In genomic region chr2:35282214-35282613, GRCm38 (mm10) we compare ENCODE assay signal across 8 mouse cellular contexts. TPM values are rescaled to one million over a fixed set of nuclear protein-coding genes. Genes with fewer than 3 reads are reported as not detected.
DNase-seq lines count a peak whose midpoint lies in the region; ATAC-seq lines count a peak whose summit lies in the region.

No protein-coding gene starts in this region.

- 3% methylated on average over 31 of the region's 32 CpGs for WGBS in embryonic facial prominence, embryonic 15.5 days
- WGBS in heart, embryonic 15.5 days: 6% methylated on average over 32 of the region's 32 CpGs
- 1% methylated on average over 32 of the region's 32 CpGs for WGBS in limb, embryonic 10.5 days

- H3K27ac ChIP-seq in embryonic facial prominence, embryonic 15.5 days (replicated peaks): no peak overlapping the region
- H3K27ac ChIP-seq in heart, embryonic 15.5 days: no peak overlapping the region
- H3K27ac ChIP-seq in limb, embryonic 10.5 days: peak overlapping the region; percentile 56; the same call in 1 of the 2 replicates

- H3K4me2 ChIP-seq in embryonic facial prominence, embryonic 15.5 days (replicated peaks): peak overlapping the region; percentile 74
- peak overlapping the region; percentile 71 for H3K4me2 ChIP-seq in heart, embryonic 15.5 days

- peaks cover 46% of the 10 kb centered on the region for H3K4me1 ChIP-seq in embryonic facial prominence, embryonic 15.5 days
- peaks cover 36% of the 10 kb centered on the region for H3K4me1 ChIP-seq in heart, embryonic 15.5 days (replicated peaks)
- H3K4me1 ChIP-seq in limb, embryonic 10.5 days: peaks cover 14% of the 10 kb centered on the region

- peak overlapping the region; percentile 42 for H3K4me3 ChIP-seq in embryonic facial prominence, embryonic 15.5 days (replicated peaks)
- peak overlapping the region; percentile 44 for H3K4me3 ChIP-seq in heart, embryonic 15.5 days
- H3K4me3 ChIP-seq in limb, embryonic 10.5 days: peak overlapping the region; percentile 55

- ATAC-seq in embryonic facial prominence, embryonic 15.5 days (ENCODE audit: insufficient number of reproducible peaks, low FRiP score, low TSS enrichment, low read depth): peak; percentile 44
- ATAC-seq in heart, embryonic 15.5 days (replicated peaks; ENCODE audit: insufficient number of reproducible peaks, insufficient read depth, low FRiP score, low read depth): no peak
- ATAC-seq in megakaryocyte progenitor cell, adult 5-6 weeks (replicated peaks; ENCODE audit: poor library complexity): peak; percentile 83

- H3K9me3 ChIP-seq in embryonic facial prominence, embryonic 15.5 days (replicated peaks): no peaks in the 10 kb centered on the region
- H3K9me3 ChIP-seq in heart, embryonic 15.5 days (replicated peaks): no peaks in the 10 kb centered on the region
- H3K9me3 ChIP-seq in limb, embryonic 10.5 days (replicated peaks): no peaks in the 10 kb centered on the region

- no peaks in the 10 kb centered on the region for H3K27me3 ChIP-seq in embryonic facial prominence, embryonic 15.5 days
- H3K27me3 ChIP-seq in heart, embryonic 15.5 days: peaks cover 10% of the 10 kb centered on the region
- H3K27me3 ChIP-seq in limb, embryonic 10.5 days (ENCODE audit: low read depth, poor library complexity, severe bottlenecking): peaks cover 71% of the 10 kb centered on the region

- peaks cover 20% of the 10 kb centered on the region for H3K36me3 ChIP-seq in embryonic facial prominence, embryonic 15.5 days
- peaks cover 20% of the 10 kb centered on the region for H3K36me3 ChIP-seq in heart, embryonic 15.5 days
- H3K36me3 ChIP-seq in limb, embryonic 10.5 days: no peaks in the 10 kb centered on the region

- H3K9ac ChIP-seq in embryonic facial prominence, embryonic 15.5 days: peak overlapping the region; percentile 21
- H3K9ac ChIP-seq in heart, embryonic 15.5 days: peak overlapping the region; percentile 34

- peak; percentile 40 for DNase-seq in adrenal gland, adult 2 months
- DNase-seq in adrenal gland, postnatal 4 days (ENCODE audit: low spot score in 2 of 2): no peak
- DNase-seq in limb, embryonic 10.5 days (ENCODE audit: low spot score): peak; percentile 57
- peak; percentile 67 for DNase-seq in thymus, postnatal 4 days
- no peak for DNase-seq in frontal cortex, postnatal 14 days (ENCODE audit: low spot score in 2 of 2)

RNA-seq across cellular contexts. Expression of gene Gsn, which starts 26.0 kb away (rescaled TPM):
- total RNA-seq in adrenal gland, adult 2 months (2021): 1,000 to 10,000 TPM in 1 of 2 experiments, 100 to 1,000 TPM in 1; 335 to 1,033 TPM
- 607 and 810 TPM in 2 replicates for polyA plus RNA-seq in adrenal gland, adult 2 months (2012; rRNA removed)
- total RNA-seq in adrenal gland, postnatal 4 days (2021): 100 to 1,000 TPM; 136 to 137 TPM
- 327 and 340 TPM in 2 replicates for polyA plus RNA-seq in embryonic facial prominence, embryonic 15.5 days (2015; fragmentation: Nextera tagmentation; extraction: Ambion mirVana)
- 321 and 325 TPM in 2 replicates for polyA plus RNA-seq in heart, embryonic 15.5 days (2015; fragmentation: Nextera tagmentation; extraction: Ambion mirVana)
- polyA plus RNA-seq in limb, embryonic 10.5 days (2016; fragmentation: Nextera tagmentation; extraction: Ambion mirVana): 9.5 and 19.7 TPM in 2 replicates
- total RNA-seq in megakaryocyte progenitor cell, adult 5-6 weeks (2015): 6.9 and 10.0 TPM in 2 replicates
- 12.5 TPM in 2 replicates for total RNA-seq in megakaryocyte progenitor cell, adult 5-6 weeks (2017)

RNA-seq across cellular contexts. Expression of gene Stom, which starts 54.6 kb away (rescaled TPM):
- 10 to 100 TPM; 50.4 to 54.6 TPM for total RNA-seq in adrenal gland, adult 2 months (2021)
- 14.1 and 15.0 TPM in 2 replicates for polyA plus RNA-seq in adrenal gland, adult 2 months (2012; rRNA removed)
- 10 to 100 TPM; 42.7 to 43.5 TPM for total RNA-seq in adrenal gland, postnatal 4 days (2021)
- polyA plus RNA-seq in embryonic facial prominence, embryonic 15.5 days (2015; fragmentation: Nextera tagmentation; extraction: Ambion mirVana): 32.1 and 37.3 TPM in 2 replicates
- polyA plus RNA-seq in heart, embryonic 15.5 days (2015; fragmentation: Nextera tagmentation; extraction: Ambion mirVana): 52.2 and 65.6 TPM in 2 replicates
- 10.2 and 10.3 TPM in 2 replicates for polyA plus RNA-seq in limb, embryonic 10.5 days (2016; fragmentation: Nextera tagmentation; extraction: Ambion mirVana)
- 71.2 and 72.0 TPM in 2 replicates for total RNA-seq in megakaryocyte progenitor cell, adult 5-6 weeks (2015)
- 131 and 167 TPM in 2 replicates for total RNA-seq in megakaryocyte progenitor cell, adult 5-6 weeks (2017)

Comparison
In these comparisons a context has a peak if more than half of its experiments do, and no peak if none do; other contexts are left out.
1. DNase-seq: peak in adrenal gland, adult 2 months (single experiment), limb, embryonic 10.5 days (single experiment) and thymus, postnatal 4 days (single experiment); none in adrenal gland, postnatal 4 days (0 of 2) and frontal cortex, postnatal 14 days (0 of 2).
2. RNA of gene Gsn, which starts 26.0 kb away (polyA plus RNA-seq): 607 to 810 TPM in adrenal gland, adult 2 months, 327 to 340 TPM in embryonic facial prominence, embryonic 15.5 days and 321 to 325 TPM in heart, embryonic 15.5 days; 9.5 to 19.7 TPM in limb, embryonic 10.5 days; every median in the first group is over 10 times any median in the second.
3. Peak in every context shown above with its lines, with median percentiles within 50 percentile points of each other: H3K4me3 ChIP-seq.